Mouse (Mus musculus) olfactory bulb, adult 2 months (tissue): ENCODE results near the gene Tomm70a.

ENCODE experiments used
- CTCF ChIP-seq: fragments of 200-500 bp; IDR thresholded peaks from 2 replicates; pipeline ENCODE4 v1.5.1; 2012; ENCODE audit warnings: low read depth, mild to moderate bottlenecking, low read length, moderate library complexity; ENCODE audit not compliant: insufficient read depth
- POLR2A ChIP-seq: fragments of 200-500 bp; IDR thresholded peaks from 2 replicates; pipeline ENCODE4 v1.6.1; 2012; ENCODE audit warnings: mild to moderate bottlenecking, low read depth, low read length, moderate library complexity; ENCODE audit not compliant: insufficient read depth

DNA sequence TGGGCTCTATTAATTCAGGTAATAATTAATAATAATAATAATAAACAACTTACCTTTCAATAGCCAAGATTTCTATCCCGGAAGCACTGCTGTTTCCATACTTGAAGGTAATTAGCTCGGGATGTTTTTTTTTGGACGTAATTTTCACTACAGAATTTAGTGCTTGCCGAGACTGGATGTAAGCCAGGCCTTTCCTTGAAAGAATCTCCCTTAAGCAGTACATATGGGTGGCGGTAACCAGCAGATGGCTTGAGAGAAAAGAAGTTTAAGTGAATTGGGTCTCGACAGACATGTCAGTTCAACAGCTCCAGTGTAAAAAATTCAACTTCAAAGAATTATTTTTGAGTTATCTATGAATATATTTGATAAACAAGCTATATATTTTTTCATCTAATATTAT lies 50.1 kb downstream of the Tomm70a start:
- TF ChIP-seq POLR2A (no peak), CTCF (no peak)
